Mouse (Mus musculus): Measurements from ENCODE around the gene Lrriq4. TPM values are rescaled to one million over a fixed set of nuclear protein-coding genes. Genes with fewer than 3 reads are reported as not detected.

Gene Lrriq4
- polyA plus RNA-seq, 1 experiment from 2014 or later: not detected

DNA sequence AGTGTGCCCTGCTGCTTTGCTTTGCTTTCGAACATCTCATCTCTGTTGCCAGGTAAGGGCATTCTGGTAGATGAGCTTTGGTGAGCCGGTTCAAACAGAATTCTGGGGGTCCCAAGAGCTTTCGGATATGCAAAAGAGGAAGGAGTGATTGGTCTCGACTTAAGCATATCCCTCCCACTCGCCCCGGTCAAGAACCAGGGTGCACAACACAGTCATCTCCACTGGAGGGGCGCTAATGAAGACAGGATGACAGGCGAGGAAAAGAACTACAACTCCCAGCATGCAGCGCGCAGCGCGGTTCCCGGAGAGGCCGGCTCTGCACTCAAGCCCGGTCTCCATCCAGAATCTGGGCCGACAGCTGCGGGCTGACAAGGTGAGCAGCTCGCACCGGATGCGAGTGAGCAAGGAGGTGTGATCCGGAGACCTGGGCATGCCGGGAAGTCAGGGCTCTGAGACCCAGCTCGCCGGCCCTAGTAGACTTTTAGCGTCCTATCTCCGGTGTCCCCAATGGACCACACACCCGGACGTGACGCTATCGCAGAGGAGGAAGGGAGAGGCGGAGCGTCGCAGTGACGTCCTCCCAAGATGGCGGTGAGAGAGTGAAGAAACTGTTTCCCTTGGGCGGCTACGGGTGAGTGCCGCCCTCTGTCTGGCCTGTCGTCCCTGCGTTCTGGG is 42.1 kb upstream of the Lrriq4 start, which contains the start of gene Mynn:
Gene Mynn (plus strand): TSS at position 1 of the 675 bp plus-strand sequence.
- ATAC-seq (ENCODE audit: low read depth): peak; percentile 95
- peak within 1 kb of the TSS; percentile 91 for H3K9ac ChIP-seq (ENCODE audit: low read depth, low read length)
- peak within 1 kb of the TSS; percentile 96 for H3K4me3 ChIP-seq (ENCODE audit: low read depth, low read length)
- peak; percentile 98 for DNase-seq (ENCODE audit: low spot score)
- H3K4me1 ChIP-seq (ENCODE audit: control insufficient read depth, insufficient read depth, low read length): peaks cover 12% of the 10 kb centered on the region
- H3K4me2 ChIP-seq (ENCODE audit: low read depth, low read length): peak within 1 kb of the TSS; percentile 84
- WGBS: 2% methylated on average over 30 of the region's 40 CpGs
- no peaks in the 10 kb centered on the region for H3K9me3 ChIP-seq (ENCODE audit: control insufficient read depth, low read length)
- H3K27me3 ChIP-seq (replicated peaks; ENCODE audit: control insufficient read depth, insufficient read depth, low read length): peaks cover 11% of the 10 kb centered on the region; the same call in 1 of the 2 replicates
- H3K27ac ChIP-seq (replicated peaks; ENCODE audit: low read depth, low read length): peak within 1 kb of the TSS; percentile 97
- H3K36me3 ChIP-seq (ENCODE audit: control insufficient read depth, insufficient read depth, low read length): peaks cover 24% of the 10 kb centered on the region

GRCm38 (mm10) chr3:30602740-30603098 is 41.6 kb upstream of the Lrriq4 start:
- H3K36me3 ChIP-seq (ENCODE audit: control insufficient read depth, insufficient read depth, low read length): peaks cover 29% of the 10 kb centered on the region
- peak overlapping the region; percentile 84 for H3K4me2 ChIP-seq (ENCODE audit: low read depth, low read length)
- ATAC-seq (ENCODE audit: low read depth) (peak; percentile 57), DNase-seq (ENCODE audit: low spot score) (peak; percentile 66)
- H3K4me3 ChIP-seq (ENCODE audit: low read depth, low read length): peak overlapping the region; percentile 96
- peak overlapping the region; percentile 91 for H3K9ac ChIP-seq (ENCODE audit: low read depth, low read length)
- peaks cover 12% of the 10 kb centered on the region for H3K4me1 ChIP-seq (ENCODE audit: control insufficient read depth, insufficient read depth, low read length)
- peak overlapping the region; percentile 97 for H3K27ac ChIP-seq (replicated peaks; ENCODE audit: low read depth, low read length)
- H3K9me3 ChIP-seq (ENCODE audit: control insufficient read depth, low read length): no peaks in the 10 kb centered on the region
- peaks cover 8% of the 10 kb centered on the region; the same call in 1 of the 2 replicates for H3K27me3 ChIP-seq (replicated peaks; ENCODE audit: control insufficient read depth, insufficient read depth, low read length)
- 0% methylated on average over 22 of the region's 27 CpGs for WGBS

DNA sequence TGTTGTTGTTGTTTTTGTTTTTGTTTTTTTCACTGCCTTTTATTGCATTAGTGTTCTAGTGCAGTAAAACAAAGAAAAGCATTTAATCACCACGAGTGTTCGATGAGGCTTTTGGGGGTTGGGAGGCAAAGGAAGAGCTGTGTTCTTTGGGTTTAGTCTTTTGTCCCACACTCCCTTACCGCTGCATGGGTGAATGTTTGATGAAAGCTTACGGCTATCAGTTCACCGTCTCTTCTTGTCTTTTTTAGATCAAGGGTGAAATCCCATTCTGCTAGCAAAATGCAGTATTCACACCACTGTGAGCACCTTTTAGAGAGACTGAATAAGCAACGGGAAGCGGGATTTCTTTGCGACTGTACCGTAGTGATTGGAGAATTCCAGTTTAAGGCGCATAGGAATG is 41.1 kb upstream of the Lrriq4 start:
- Histone ChIP-seq H3K27ac (replicated peaks; ENCODE audit: low read depth, low read length) (no peak overlapping the region), H3K4me2 (ENCODE audit: low read depth, low read length) (peak overlapping the region; percentile 84), H3K4me1 (ENCODE audit: control insufficient read depth, insufficient read depth, low read length) (peaks cover 12% of the 10 kb centered on the region), H3K27me3 (replicated peaks; ENCODE audit: control insufficient read depth, insufficient read depth, low read length) (peaks cover 7% of the 10 kb centered on the region; the same call in 1 of the 2 replicates), H3K9ac (ENCODE audit: low read depth, low read length) (peak overlapping the region; percentile 91), H3K9me3 (ENCODE audit: control insufficient read depth, low read length) (no peaks in the 10 kb centered on the region), H3K4me3 (ENCODE audit: low read depth, low read length) (peak overlapping the region; percentile 96), H3K36me3 (ENCODE audit: control insufficient read depth, insufficient read depth, low read length) (peaks cover 35% of the 10 kb centered on the region)
- no peak for DNase-seq (ENCODE audit: low spot score)
- WGBS: 40% methylated on average over 10 of the region's 10 CpGs
- no peak for ATAC-seq (ENCODE audit: low read depth)

DNA sequence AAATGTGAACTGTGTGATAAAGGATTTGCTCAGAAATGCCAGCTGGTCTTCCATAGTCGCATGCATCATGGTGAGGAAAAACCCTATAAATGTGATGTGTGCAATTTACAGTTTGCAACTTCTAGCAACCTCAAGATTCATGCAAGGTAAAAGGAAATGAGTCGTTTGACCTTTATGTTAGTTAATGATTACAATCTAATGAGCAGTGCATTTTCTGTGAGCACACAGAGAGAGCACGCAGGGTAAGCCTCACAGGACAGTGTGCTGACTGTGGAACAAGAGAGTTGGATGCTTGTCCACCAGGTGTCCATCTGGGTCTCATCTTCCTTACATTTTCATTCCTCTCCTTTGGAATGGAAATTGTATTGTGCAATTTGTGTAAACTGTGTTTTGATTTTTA is 35.3 kb upstream of the Lrriq4 start:
- WGBS: 87% methylated on average over 3 of the region's 3 CpGs
- H3K4me3 ChIP-seq (ENCODE audit: low read depth, low read length): no peak overlapping the region
- H3K27me3 ChIP-seq (replicated peaks; ENCODE audit: control insufficient read depth, insufficient read depth, low read length): no peaks in the 10 kb centered on the region
- H3K9me3 ChIP-seq (ENCODE audit: control insufficient read depth, low read length): no peaks in the 10 kb centered on the region
- no peak overlapping the region for H3K27ac ChIP-seq (replicated peaks; ENCODE audit: low read depth, low read length)
- ATAC-seq (ENCODE audit: low read depth): no peak
- no peak for DNase-seq (ENCODE audit: low spot score)
- no peak overlapping the region for H3K4me2 ChIP-seq (ENCODE audit: low read depth, low read length)
- H3K4me1 ChIP-seq (ENCODE audit: control insufficient read depth, insufficient read depth, low read length): no peaks in the 10 kb centered on the region
- peaks cover 81% of the 10 kb centered on the region for H3K36me3 ChIP-seq (ENCODE audit: control insufficient read depth, insufficient read depth, low read length)
- no peak overlapping the region for H3K9ac ChIP-seq (ENCODE audit: low read depth, low read length)

DNA sequence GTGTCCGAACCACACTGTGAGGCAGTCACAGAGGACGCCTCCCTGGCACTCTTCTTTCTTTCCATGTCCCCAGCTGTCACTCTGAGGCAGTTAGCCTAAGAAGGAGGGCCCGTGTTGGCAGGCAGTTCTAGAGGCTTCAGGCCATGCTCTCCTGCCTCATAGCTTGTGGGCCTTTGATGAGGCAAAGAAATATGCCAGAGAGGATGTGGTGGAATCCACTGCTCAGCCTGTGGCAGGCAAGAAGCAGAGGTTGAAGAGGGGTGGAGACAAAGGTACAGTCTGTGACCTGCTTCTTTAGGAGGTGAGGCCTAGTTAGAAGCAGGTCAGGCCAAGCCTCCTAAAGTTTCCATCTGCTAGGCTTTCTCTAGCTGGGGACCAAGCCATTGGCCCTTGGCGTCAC is 33.4 kb upstream of the Lrriq4 start:
- 91% methylated on average over 4 of the region's 4 CpGs for WGBS
- H3K36me3 ChIP-seq (ENCODE audit: control insufficient read depth, insufficient read depth, low read length): peaks cover 83% of the 10 kb centered on the region
- H3K4me3 ChIP-seq (ENCODE audit: low read depth, low read length): no peak overlapping the region
- H3K4me1 ChIP-seq (ENCODE audit: control insufficient read depth, insufficient read depth, low read length): no peaks in the 10 kb centered on the region
- no peak overlapping the region for H3K27ac ChIP-seq (replicated peaks; ENCODE audit: low read depth, low read length)
- ATAC-seq (ENCODE audit: low read depth): no peak
- H3K4me2 ChIP-seq (ENCODE audit: low read depth, low read length): no peak overlapping the region
- no peaks in the 10 kb centered on the region for H3K27me3 ChIP-seq (replicated peaks; ENCODE audit: control insufficient read depth, insufficient read depth, low read length)
- no peak for DNase-seq (ENCODE audit: low spot score)
- H3K9ac ChIP-seq (ENCODE audit: low read depth, low read length): no peak overlapping the region
- no peaks in the 10 kb centered on the region for H3K9me3 ChIP-seq (ENCODE audit: control insufficient read depth, low read length)

DNA sequence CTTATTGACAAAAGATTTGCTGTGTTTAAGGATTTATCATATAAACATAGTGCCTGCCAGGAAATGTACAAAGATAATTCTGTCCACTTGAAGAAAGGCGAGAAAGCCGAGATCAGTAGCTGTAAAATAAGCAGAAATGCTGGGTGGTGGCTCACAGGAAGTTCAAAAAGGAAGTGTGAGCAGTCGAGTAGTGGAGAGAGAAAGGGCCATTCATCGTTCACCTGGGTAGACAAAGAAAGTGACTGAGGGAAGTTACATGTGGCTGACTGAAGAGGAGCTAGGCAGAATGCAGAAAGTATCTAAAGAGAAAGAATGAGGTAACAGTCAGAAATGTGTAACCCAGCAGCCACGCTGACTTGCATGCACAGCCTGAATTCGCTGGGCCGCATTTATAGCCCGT is 24.2 kb upstream of the Lrriq4 start:
- H3K36me3 ChIP-seq (ENCODE audit: control insufficient read depth, insufficient read depth, low read length): peaks cover 41% of the 10 kb centered on the region
- ATAC-seq (ENCODE audit: low read depth): no peak

DNA sequence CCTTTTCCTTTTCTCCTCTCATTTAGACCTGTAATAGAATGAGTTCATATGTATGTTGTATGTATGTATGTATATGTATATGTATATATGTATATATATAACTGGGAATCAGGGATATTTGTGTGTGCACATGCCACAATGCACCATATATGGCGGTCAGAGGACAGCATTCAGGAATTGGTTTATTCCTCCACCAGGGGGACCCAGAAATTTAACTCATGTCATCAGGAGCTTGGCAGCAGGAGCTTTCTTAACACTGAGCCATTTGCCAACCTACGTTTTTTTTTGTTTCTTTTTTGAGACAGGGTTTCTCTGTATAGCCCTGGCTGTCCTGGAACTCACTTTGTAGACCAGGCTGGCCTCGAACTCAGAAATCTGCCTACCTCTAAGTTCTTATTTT is 10.6 kb upstream of the Lrriq4 start:
- Histone ChIP-seq H3K27me3 (replicated peaks; ENCODE audit: control insufficient read depth, insufficient read depth, low read length) (no peaks in the 10 kb centered on the region), H3K4me3 (ENCODE audit: low read depth, low read length) (no peak overlapping the region), H3K9ac (ENCODE audit: low read depth, low read length) (no peak overlapping the region), H3K27ac (replicated peaks; ENCODE audit: low read depth, low read length) (no peak overlapping the region), H3K4me1 (ENCODE audit: control insufficient read depth, insufficient read depth, low read length) (no peaks in the 10 kb centered on the region), H3K9me3 (ENCODE audit: control insufficient read depth, low read length) (no peaks in the 10 kb centered on the region), H3K36me3 (ENCODE audit: control insufficient read depth, insufficient read depth, low read length) (no peaks in the 10 kb centered on the region), H3K4me2 (ENCODE audit: low read depth, low read length) (no peak overlapping the region)
- 50% methylated on average over 3 of the region's 3 CpGs for WGBS
- ATAC-seq (ENCODE audit: low read depth) (no peak), DNase-seq (ENCODE audit: low spot score) (no peak)

More for the DNA sequence above, 24.2 kb upstream of the Lrriq4 start:
- H3K27ac ChIP-seq (replicated peaks; ENCODE audit: low read depth, low read length): no peak overlapping the region
- H3K27me3 ChIP-seq (replicated peaks; ENCODE audit: control insufficient read depth, insufficient read depth, low read length): no peaks in the 10 kb centered on the region
- H3K9me3 ChIP-seq (ENCODE audit: control insufficient read depth, low read length): no peaks in the 10 kb centered on the region
- no peak for DNase-seq (ENCODE audit: low spot score)
- no peaks in the 10 kb centered on the region for H3K4me1 ChIP-seq (ENCODE audit: control insufficient read depth, insufficient read depth, low read length)
- H3K9ac ChIP-seq (ENCODE audit: low read depth, low read length): no peak overlapping the region
- H3K4me2 ChIP-seq (ENCODE audit: low read depth, low read length): no peak overlapping the region
- no peak overlapping the region for H3K4me3 ChIP-seq (ENCODE audit: low read depth, low read length)
- 71% methylated on average over 8 of the region's 8 CpGs for WGBS

- no peaks in the 10 kb centered on the region for H3K4me1 ChIP-seq (ENCODE audit: control insufficient read depth, insufficient read depth, low read length)
- H3K27ac ChIP-seq (replicated peaks; ENCODE audit: low read depth, low read length): no peak overlapping the region
- no peak overlapping the region for H3K9ac ChIP-seq (ENCODE audit: low read depth, low read length)
- H3K27me3 ChIP-seq (replicated peaks; ENCODE audit: control insufficient read depth, insufficient read depth, low read length): no peaks in the 10 kb centered on the region
- H3K4me3 ChIP-seq (ENCODE audit: low read depth, low read length): no peak overlapping the region
- ATAC-seq (ENCODE audit: low read depth) (no peak), DNase-seq (ENCODE audit: low spot score) (no peak)
- H3K4me2 ChIP-seq (ENCODE audit: low read depth, low read length): no peak overlapping the region
- WGBS: 74% methylated on average over 4 of the region's 4 CpGs
- no peaks in the 10 kb centered on the region for H3K9me3 ChIP-seq (ENCODE audit: control insufficient read depth, low read length)
- no peaks in the 10 kb centered on the region for H3K36me3 ChIP-seq (ENCODE audit: control insufficient read depth, insufficient read depth, low read length)
Measured at GRCm38 (mm10) chr3:30635629-30636028, 8.7 kb upstream of the Lrriq4 start.

DNA sequence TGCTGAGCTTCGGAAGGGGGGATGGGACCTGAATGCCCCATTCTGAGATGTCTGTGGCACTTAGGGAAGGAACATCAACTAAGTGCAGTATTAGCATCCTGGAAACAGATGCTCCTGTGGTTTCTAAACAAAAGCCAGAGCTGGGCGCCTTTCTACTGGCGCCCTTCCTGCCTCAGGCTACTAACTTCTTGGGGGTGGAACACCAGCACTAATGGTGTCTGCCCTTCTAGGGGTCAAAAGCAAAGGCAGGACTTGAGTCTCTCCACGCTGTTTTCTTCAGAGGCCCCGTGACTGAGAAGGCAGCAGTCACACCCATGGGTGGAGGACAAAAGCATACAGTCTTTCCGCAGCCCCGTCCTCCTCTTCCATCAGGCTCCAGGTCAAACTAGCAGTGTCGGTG is 2.5 kb downstream of the Lrriq4 start:
- Histone ChIP-seq H3K27ac (replicated peaks; ENCODE audit: low read depth, low read length) (no peak overlapping the region), H3K9ac (ENCODE audit: low read depth, low read length) (no peak overlapping the region), H3K9me3 (ENCODE audit: control insufficient read depth, low read length) (no peaks in the 10 kb centered on the region), H3K4me2 (ENCODE audit: low read depth, low read length) (no peak overlapping the region), H3K4me3 (ENCODE audit: low read depth, low read length) (no peak overlapping the region), H3K36me3 (ENCODE audit: control insufficient read depth, insufficient read depth, low read length) (no peaks in the 10 kb centered on the region), H3K4me1 (ENCODE audit: control insufficient read depth, insufficient read depth, low read length) (peaks cover 13% of the 10 kb centered on the region; the same call in 1 of the 2 replicates), H3K27me3 (replicated peaks; ENCODE audit: control insufficient read depth, insufficient read depth, low read length) (peaks cover 21% of the 10 kb centered on the region)
- 35% methylated on average over 8 of the region's 8 CpGs for WGBS
- DNase-seq (ENCODE audit: low spot score): no peak
- no peak for ATAC-seq (ENCODE audit: low read depth)
